Mouse (Mus musculus): ENCODE measurements around the gene Tymp.

Tymp gene

GRCm38 (mm10) chr15:89334271-89334670 lies 42.6 kb downstream of the Tymp start, which contains the start of gene Miox:
Gene Miox, plus strand, starts transcription at chr15:89334398.
- no peak for DNase-seq (ENCODE audit: low spot score in 2 of 2)

DNA sequence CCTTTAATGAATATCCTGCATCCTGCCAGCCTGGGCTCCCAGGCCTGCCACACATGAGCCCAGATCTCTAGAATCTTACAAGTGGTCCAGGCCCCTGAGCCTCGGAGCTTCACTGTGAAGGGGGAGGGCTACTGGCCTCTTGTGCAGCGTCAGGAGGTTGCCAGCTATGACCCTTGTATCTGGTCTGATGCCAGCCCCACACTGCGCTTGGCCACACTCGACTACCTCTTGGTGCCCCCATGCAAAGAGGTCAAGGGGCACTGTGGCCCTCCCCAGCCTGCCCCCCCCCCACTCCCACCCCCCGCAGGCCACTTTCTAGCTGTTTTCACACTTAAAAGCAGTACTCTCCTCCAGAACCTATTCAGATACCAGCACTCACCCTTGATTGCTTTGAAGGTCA lies 50.4 kb downstream of the Tymp start:
- no peak for DNase-seq (ENCODE audit: low spot score in 2 of 2)

DNA sequence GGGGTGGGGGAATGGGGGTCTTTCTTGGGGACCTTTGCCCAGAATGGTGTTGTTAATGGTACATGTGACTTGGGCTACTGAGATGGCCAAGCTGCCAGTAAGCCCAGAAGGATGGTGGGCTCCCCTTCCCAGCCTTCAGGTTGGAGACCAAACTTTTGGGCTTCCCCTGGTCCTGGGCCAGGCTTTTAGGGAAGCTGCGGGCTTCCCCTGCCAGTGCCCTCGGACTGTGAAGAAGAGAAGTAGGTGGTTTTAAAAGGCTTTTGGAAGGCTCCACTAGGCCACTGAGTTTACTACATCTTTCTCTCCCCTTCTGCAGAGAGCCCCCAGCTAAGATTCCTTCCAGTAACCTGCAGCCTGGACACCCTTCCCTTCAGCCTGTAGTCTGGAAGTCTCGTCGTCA lies 53.2 kb downstream of the Tymp start:
- no peak for DNase-seq (ENCODE audit: low spot score in 2 of 2)

- DNase-seq (ENCODE audit: low spot score in 2 of 2): no peak
These were observed 53.9 kb downstream of the Tymp start, which contains the start of gene Adm2 for GRCm38 (mm10) chr15:89322670-89323522. Gene Adm2, plus strand, starts transcription at chr15:89322720.
